Mouse (Mus musculus) liver, embryonic 14.5 days (tissue): ENCODE results near the gene Gm49403.

Source experiments
- CTCF ChIP-seq: IDR thresholded peaks from 2 replicates; pipeline ENCODE4 v1.5.1; 2016; ENCODE audit warnings: antibody characterized with exemption, low read depth, control low read depth
- EP300 ChIP-seq: IDR thresholded peaks from 2 replicates; pipeline ENCODE4 v1.6.1; 2016; ENCODE audit warnings: antibody characterized with exemption, low read depth

DNA sequence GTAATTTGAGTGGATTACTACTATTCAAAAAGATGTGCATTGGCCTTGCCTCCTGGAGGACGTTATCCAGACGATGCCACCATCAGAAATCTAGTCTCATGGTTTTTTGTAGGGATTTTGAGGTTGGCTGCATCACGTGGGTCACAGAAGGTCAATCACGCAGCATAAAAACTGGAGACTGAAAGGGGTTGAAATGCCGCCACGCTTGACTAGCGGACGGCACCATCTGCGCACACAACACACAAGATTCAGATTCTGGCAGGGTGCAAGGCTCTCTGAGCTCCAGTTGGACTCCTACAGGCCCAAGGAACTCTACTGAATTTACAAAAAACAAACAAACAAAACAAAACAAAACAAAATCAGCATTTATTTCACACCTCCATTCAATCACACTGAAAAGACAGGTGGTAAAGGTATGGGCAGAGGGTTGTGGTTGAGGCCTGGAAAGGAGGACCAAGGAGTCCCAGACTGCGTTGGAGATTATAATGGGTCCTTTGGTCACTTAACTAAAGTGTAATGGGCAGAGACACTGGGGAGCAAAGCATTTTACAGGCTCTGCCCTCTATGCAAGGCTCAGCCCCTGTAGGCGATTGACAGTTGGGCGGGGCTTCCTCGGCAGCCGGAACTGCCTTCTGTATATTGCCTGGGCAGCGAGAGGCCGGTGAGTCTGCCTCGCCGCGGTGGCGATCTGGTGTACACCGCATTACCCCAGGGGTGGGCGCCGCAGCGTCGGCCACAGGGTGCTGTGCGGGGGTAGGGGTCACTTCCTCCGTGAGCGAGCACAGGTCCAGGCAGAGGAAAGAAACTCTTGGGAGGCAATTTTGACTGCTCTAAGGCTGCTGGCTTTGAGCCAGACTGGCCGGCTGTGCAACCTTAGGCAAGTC is 43.6 kb upstream of the Gm49403 start:
- TF ChIP-seq CTCF (peak; percentile 17; the same call in 1 of the 2 replicates), EP300 (no peak)
